Mouse (Mus musculus) layer of hippocampus, adult 8-10 months (tissue): ENCODE measurements around the gene Ticam1. TPM values are rescaled to one million over a fixed set of nuclear protein-coding genes. Genes with fewer than 3 reads are reported as not detected.
A peak's percentile ranks its signal among the peaks of the same experiment; 100 is the strongest.
"Not testable (repeated sequence)": the region's sequence is repeated elsewhere in the genome, so short reads cannot be mapped to it uniquely, and the experiment has no call there.

Experiments
- DNase-seq, 2 experiments: peaks; one replicate each; pipeline ENCODE4 v3.0.0; 2022; ENCODE audit warnings: low spot score in 2 of 2
- total RNA-seq, 4 experiments: library from RNA; stranded (reverse); gene quantifications; 2 replicates each; pipeline ENCODE4 v1.2.4; 2022

Ticam1 gene
- total RNA-seq, 4 experiments from 2014 or later = 6.8 to 8.8 (median 7.8) TPM

GRCm38 (mm10) chr17:56265011-56265410, 11.6 kb downstream of the Ticam1 start:
- DNase-seq = no peak

- DNase-seq = peak; percentile 71 to 79
These were observed 12.6 kb downstream of the Ticam1 start for GRCm38 (mm10) chr17:56264020-56264419.

- no peak for DNase-seq
These were observed 13.9 kb downstream of the Ticam1 start for GRCm38 (mm10) chr17:56262645-56263094.

GRCm38 (mm10) chr17:56261166-56261565, 15.4 kb downstream of the Ticam1 start:
- no peak for DNase-seq

- DNase-seq = no peak
These were observed 17.1 kb downstream of the Ticam1 start for GRCm38 (mm10) chr17:56259301-56260037.

GRCm38 (mm10) chr17:56258812-56259211, 17.8 kb downstream of the Ticam1 start:
- not testable (repeated sequence) for DNase-seq

GRCm38 (mm10) chr17:56258269-56258668, 18.3 kb downstream of the Ticam1 start:
- DNase-seq = not testable (repeated sequence)

GRCm38 (mm10) chr17:56257181-56257894, 19.2 kb downstream of the Ticam1 start:
- peak in 1 of 2 experiments; percentile 50 for DNase-seq

GRCm38 (mm10) chr17:56256239-56256881, 20.2 kb downstream of the Ticam1 start, which contains the start of gene Fem1a:
Gene Fem1a, plus strand, starts transcription at chr17:56256810.
- peak; percentile 97 for DNase-seq

- peak; percentile 98 to 99 for DNase-seq
These were observed 20.7 kb downstream of the Ticam1 start for GRCm38 (mm10) chr17:56255863-56256238.

- DNase-seq = peak; percentile 68 to 72
These were observed 21.2 kb downstream of the Ticam1 start for GRCm38 (mm10) chr17:56255429-56255828.

GRCm38 (mm10) chr17:56254695-56255094, 21.9 kb downstream of the Ticam1 start:
- no peak for DNase-seq

GRCm38 (mm10) chr17:56251136-56251829, 25.3 kb downstream of the Ticam1 start:
- DNase-seq = peak; percentile 71 to 80

GRCm38 (mm10) chr17:56245608-56246007, 31.0 kb downstream of the Ticam1 start:
- no peak for DNase-seq

GRCm38 (mm10) chr17:56241541-56242401, 34.8 kb downstream of the Ticam1 start:
- DNase-seq = peak; percentile 71 to 72

- peak; percentile 87 to 90 for DNase-seq
These were observed 42.6 kb downstream of the Ticam1 start for GRCm38 (mm10) chr17:56233818-56234469.

GRCm38 (mm10) chr17:56233389-56233788, 43.2 kb downstream of the Ticam1 start:
- DNase-seq = no peak

- DNase-seq = peak; percentile 82 to 84
These were observed 46.6 kb downstream of the Ticam1 start for GRCm38 (mm10) chr17:56229943-56230342.

- DNase-seq = no peak
These were observed 50.0 kb downstream of the Ticam1 start for GRCm38 (mm10) chr17:56226566-56226965.

- DNase-seq = no peak
These were observed 51.7 kb downstream of the Ticam1 start for GRCm38 (mm10) chr17:56224916-56225315.
